Mouse (Mus musculus): ENCODE measurements around the gene Anapc15-ps.

- no peak for TF ChIP-seq CTCF (IDR thresholded peaks at IDR 0.05; ENCODE audit: borderline replicate concordance, extremely low read depth, insufficient read depth, insufficient read length)
- TF ChIP-seq POLR2A (IDR thresholded peaks at IDR 0.05; ENCODE audit: borderline replicate concordance, extremely low read depth, insufficient read depth, insufficient read length, poor library complexity, severe bottlenecking): no peak
These were observed 12.8 kb upstream of the Anapc15-ps start for GRCm38 (mm10) chr10:95686041-95686440.
